In genomic region chr11:88216231-88216685, GRCm38 (mm10) we compare ENCODE assay signal across 8 mouse cellular contexts. TPM values are rescaled to one million over a fixed set of nuclear protein-coding genes. Genes with fewer than 3 reads are reported as not detected.
DNase-seq lines count a peak whose midpoint lies in the region; ATAC-seq and TF ChIP-seq lines count a peak whose summit lies in the region.
"Had no signal": no experiment of that assay in that cellular context is flagged by ENCODE, and none has a peak within 500 bp of the region (broad histone marks: within the 10 kb centered on the region; RNA-seq: fewer than 3 reads in every experiment).

No protein-coding gene starts in this region.

- H3K4me2 ChIP-seq in heart, embryonic 15.5 days: peak overlapping the region; percentile 51
- peak overlapping the region; percentile 38; the same call in 1 of the 2 replicates for H3K4me2 ChIP-seq in lung, embryonic 14.5 days
- H3K4me2 ChIP-seq: limb, embryonic 15.5 days had no signal

- peak overlapping the region; percentile 14 for H3K9ac ChIP-seq in heart, embryonic 15.5 days
- H3K9ac ChIP-seq in lung, embryonic 14.5 days: no peak overlapping the region
- H3K9ac ChIP-seq: limb, embryonic 15.5 days had no signal

- 18% methylated on average over 10 of the region's 10 CpGs for WGBS in heart, embryonic 15.5 days
- WGBS in lung, embryonic 14.5 days: 23% methylated on average over 10 of the region's 10 CpGs

- peak; percentile 97 for TF ChIP-seq CTCF in lung, embryonic 14.5 days (IDR thresholded peaks at IDR 0.05; ENCODE audit: low read depth)

- no peaks in the 10 kb centered on the region for H3K27me3 ChIP-seq in heart, embryonic 15.5 days
- H3K27me3 ChIP-seq in lung, embryonic 14.5 days (ENCODE audit: insufficient read depth, low read length): no peaks in the 10 kb centered on the region
- H3K27me3 ChIP-seq: limb, embryonic 15.5 days had no signal

- peaks cover 3% of the 10 kb centered on the region; the same call in 1 of the 2 replicates for H3K36me3 ChIP-seq in heart, embryonic 15.5 days
- H3K36me3 ChIP-seq in lung, embryonic 14.5 days (ENCODE audit: insufficient read depth): peaks cover 6% of the 10 kb centered on the region

- H3K9me3 ChIP-seq in heart, embryonic 15.5 days (replicated peaks): no peaks in the 10 kb centered on the region
- H3K9me3 ChIP-seq in lung, embryonic 14.5 days (ENCODE audit: low read depth, low read length): no peaks in the 10 kb centered on the region
- H3K9me3 ChIP-seq: limb, embryonic 15.5 days had no signal

- peaks cover 31% of the 10 kb centered on the region for H3K4me1 ChIP-seq in heart, embryonic 15.5 days (replicated peaks)
- H3K4me1 ChIP-seq in lung, embryonic 14.5 days (ENCODE audit: insufficient read depth): peaks cover 7% of the 10 kb centered on the region; the same call in 1 of the 2 replicates

- peak overlapping the region; percentile 86; the same call in 1 of the 2 replicates for H3K27ac ChIP-seq in heart, embryonic 15.5 days
- H3K27ac ChIP-seq in lung, embryonic 14.5 days (ENCODE audit: low read depth): no peak overlapping the region
- H3K27ac ChIP-seq: limb, embryonic 15.5 days had no signal

- H3K4me3 ChIP-seq in heart, embryonic 15.5 days: peak overlapping the region; percentile 24
- no peak overlapping the region for H3K4me3 ChIP-seq in lung, embryonic 14.5 days (ENCODE audit: low read depth, low read length)
- H3K4me3 ChIP-seq: limb, embryonic 15.5 days had no signal

- no peak for ATAC-seq in heart, embryonic 15.5 days (replicated peaks; ENCODE audit: insufficient number of reproducible peaks, insufficient read depth, low FRiP score, low read depth)
- ATAC-seq in lung, embryonic 14.5 days (ENCODE audit: insufficient read depth): no peak

- peak; percentile 65 for DNase-seq in ES-CJ7 (ENCODE audit: low read depth, low spot score)
- DNase-seq in adrenal gland, adult 2 months: peak; percentile 58
- peak; percentile 86 for DNase-seq in embryo, embryonic 11 days
- peak; percentile 68 to 71 for DNase-seq in kidney, postnatal 25 days
- DNase-seq in lung, embryonic 14.5 days: peak; percentile 88
- peak; percentile 92 for DNase-seq in retina, embryonic 14.5 days (ENCODE audit: low spot score)

RNA-seq across cellular contexts. Expression of gene Mrps23, which starts 12.1 kb away (rescaled TPM):
- 100 to 1,000 TPM; 194 to 208 TPM for total RNA-seq in adrenal gland, adult 2 months (2021)
- polyA plus RNA-seq in adrenal gland, adult 2 months (2012; rRNA removed): 44.9 and 51.2 TPM in 2 replicates
- 80.7 and 93.9 TPM in 2 replicates for polyA plus RNA-seq in heart, embryonic 15.5 days (2015; fragmentation: Nextera tagmentation; extraction: Ambion mirVana)
- 55.1 and 57.6 TPM in 2 replicates for polyA plus RNA-seq in lung, embryonic 14.5 days (2014; fragmentation: Nextera tagmentation; extraction: Ambion mirVana)
